Mouse (Mus musculus) limb, embryonic 10.5 days (tissue): ENCODE results near the gene Bub3. TPM values are rescaled to one million over a fixed set of nuclear protein-coding genes. Genes with fewer than 3 reads are reported as not detected.

Experiments used
- DNase-seq: peaks from one replicate; pipeline ENCODE4 v3.0.0-alpha.2; 2017; ENCODE audit warnings: low spot score
- H3K27ac ChIP-seq: fragments of 300-500 bp; sonication (generic); 2 replicates; pipeline ENCODE4 v1.5.1; 2016; ENCODE audit warnings: mild to moderate bottlenecking
- H3K27me3 ChIP-seq: fragments of 300-500 bp; sonication (generic); 2 replicates; pipeline ENCODE4 v1.6.1; 2016; ENCODE audit warnings: low read depth, mild to moderate bottlenecking; ENCODE audit not compliant: poor library complexity, severe bottlenecking
- H3K36me3 ChIP-seq: fragments of 300-500 bp; sonication (generic); 2 replicates; pipeline ENCODE4 v1.6.1; 2016; ENCODE audit warnings: mild to moderate bottlenecking, moderate library complexity
- H3K4me1 ChIP-seq: fragments of 300-500 bp; sonication (generic); 2 replicates; pipeline ENCODE4 v1.6.1; 2016
- H3K4me3 ChIP-seq: fragments of 300-500 bp; sonication (generic); 2 replicates; pipeline ENCODE4 v1.5.1; 2016; ENCODE audit warnings: mild to moderate bottlenecking, moderate library complexity
- H3K9me3 ChIP-seq: fragments of 300-500 bp; sonication (generic); replicated peaks from 2 replicates; pipeline ENCODE4 v1.6.1; 2016; ENCODE audit warnings: mild to moderate bottlenecking
- WGBS: fragments of 180-500 bp; shearing (Covaris S2); methylation state at CpG from one replicate; pipeline ENCODE4 v1.1.7; 2016; 5-methylcytosine and 5-hydroxymethylcytosine counted together
- polyA plus RNA-seq: library from polyadenylated mRNA; unstranded; fragments of >200 nt; fragmentation: Nextera tagmentation; extraction: Ambion mirVana; gene quantifications from 2 replicates; pipeline ENCODE4 v1.2.1, GENCODE M21; 2016

Bub3 gene
- 338 and 339 TPM in 2 replicates for polyA plus RNA-seq

DNA sequence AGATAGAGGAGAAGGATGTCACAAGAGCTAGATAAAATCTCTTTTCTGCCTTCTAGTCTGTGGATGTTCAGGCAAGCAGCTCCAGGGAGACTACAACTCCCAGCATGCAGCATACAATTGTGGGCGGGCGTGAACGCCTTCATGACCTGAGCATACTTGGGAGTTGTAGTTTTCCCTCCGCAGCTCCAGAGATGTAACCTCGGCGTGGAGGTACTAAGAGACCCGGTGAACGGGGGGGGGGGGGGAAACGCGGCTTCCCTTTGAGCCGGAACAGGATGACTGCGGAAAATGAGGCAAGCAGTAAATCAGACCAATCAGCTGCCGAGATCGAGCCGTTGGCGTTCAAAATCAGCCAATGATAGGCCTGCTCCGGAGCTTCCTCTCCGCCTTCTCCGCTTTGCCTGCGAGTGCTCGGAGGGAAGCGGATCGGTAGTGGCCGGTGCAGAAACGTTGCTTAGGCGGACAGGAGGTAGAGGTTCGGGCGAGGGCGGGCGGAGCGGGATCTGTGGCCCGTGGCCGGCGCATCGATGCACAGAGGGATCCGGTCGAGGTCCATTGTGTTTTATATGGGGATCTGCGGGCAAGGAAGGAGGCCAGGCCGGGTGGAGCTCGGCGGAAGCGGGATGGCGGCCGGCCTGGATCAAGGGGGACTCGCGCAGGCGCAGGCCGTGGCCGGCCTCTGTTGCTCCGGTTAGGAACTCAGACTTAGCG lies at the start of gene Bub3:
Bub3 (plus strand) TSS at position 237 of the 711 bp plus-strand sequence.
- Histone ChIP-seq H3K36me3 (peaks cover 35% of the 10 kb centered on the region), H3K4me3 (peak within 1 kb of the TSS; percentile 92), H3K9me3 (no peaks in the 10 kb centered on the region), H3K27ac (peak within 1 kb of the TSS; percentile 98), H3K27me3 (peaks cover 45% of the 10 kb centered on the region), H3K4me1 (peaks cover 37% of the 10 kb centered on the region)
- DNase-seq: peak; percentile 91
- under 1% methylated on average over 46 of the region's 51 CpGs for WGBS

DNA sequence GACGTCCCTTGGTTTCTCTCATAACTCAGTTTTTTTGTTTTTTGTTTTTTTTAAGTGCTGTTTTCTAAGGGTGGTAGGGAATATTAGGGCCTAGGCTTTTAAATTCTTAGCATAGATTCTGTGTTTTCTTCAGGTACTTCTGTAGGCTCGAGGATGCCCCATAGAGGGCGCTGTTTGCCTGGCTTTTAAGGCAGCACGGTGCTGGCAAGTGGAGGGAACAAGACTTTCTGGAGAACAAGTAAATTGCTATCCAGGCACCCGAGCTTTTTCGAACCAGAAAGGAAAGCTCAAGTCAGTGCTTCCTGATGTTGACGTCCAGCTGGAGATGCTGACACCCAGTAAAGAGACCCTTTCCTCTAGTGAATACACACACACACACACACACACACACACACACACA lies 20.0 kb upstream of the Bub3 start:
- Histone ChIP-seq H3K4me3 (no peak overlapping the region), H3K4me1 (peaks cover 32% of the 10 kb centered on the region), H3K9me3 (no peaks in the 10 kb centered on the region), H3K27me3 (peaks cover 84% of the 10 kb centered on the region), H3K27ac (no peak overlapping the region), H3K36me3 (no peaks in the 10 kb centered on the region)
- DNase-seq: peak; percentile 93
- WGBS: under 1% methylated on average over 7 of the region's 7 CpGs

DNA sequence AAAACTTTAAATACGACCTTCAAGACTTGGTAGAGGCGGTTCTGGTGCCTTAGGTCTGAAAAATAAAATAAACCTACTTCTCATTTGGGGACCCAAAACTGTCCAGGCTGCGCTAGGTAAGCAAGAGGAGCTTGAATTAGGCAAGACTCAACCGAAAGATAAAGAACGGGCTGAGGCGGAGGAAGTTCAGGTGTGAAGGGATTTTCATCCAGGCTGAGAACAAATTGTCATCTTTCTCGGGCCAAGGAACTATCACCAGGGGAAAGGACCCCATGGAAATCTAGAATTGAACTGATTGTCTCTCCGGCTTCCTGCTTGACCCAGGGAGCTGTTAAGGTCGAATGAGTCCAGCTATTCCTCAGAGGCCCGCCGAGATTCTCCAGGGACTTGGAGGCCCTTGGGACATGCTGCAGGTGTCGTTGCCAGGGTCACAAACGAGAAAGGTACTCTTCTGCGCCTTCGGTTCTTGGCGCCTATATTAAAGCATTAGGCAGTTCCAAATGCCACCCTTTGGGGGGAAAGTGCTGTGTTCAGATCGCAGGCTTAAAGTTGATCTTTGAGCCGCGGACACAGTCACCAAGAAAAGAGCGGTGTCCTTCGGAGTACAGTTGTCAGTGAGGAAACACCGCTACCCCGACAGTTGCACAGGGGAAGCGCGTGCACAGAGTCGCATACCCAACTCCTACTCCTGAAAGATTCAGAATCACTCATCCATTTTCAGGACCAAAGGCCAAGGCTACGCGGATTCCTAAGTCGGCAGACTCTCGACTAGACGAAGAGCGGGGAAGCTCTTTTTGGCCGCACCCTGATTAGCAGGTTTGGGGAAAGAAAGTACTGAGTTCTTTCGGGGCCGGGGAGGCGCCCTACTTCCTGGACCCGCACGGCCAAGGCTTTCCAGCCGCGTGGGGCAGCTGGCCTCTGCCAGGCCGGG lies 18.6 kb upstream of the Bub3 start:
- peaks cover 32% of the 10 kb centered on the region for H3K4me1 ChIP-seq
- no peak overlapping the region for H3K27ac ChIP-seq
- no peaks in the 10 kb centered on the region for H3K9me3 ChIP-seq
- WGBS: 1% methylated on average over 41 of the region's 41 CpGs
- H3K36me3 ChIP-seq: no peaks in the 10 kb centered on the region
- peak; percentile 65 for DNase-seq
- H3K4me3 ChIP-seq: peak overlapping the region; percentile 57
- peaks cover 98% of the 10 kb centered on the region for H3K27me3 ChIP-seq

DNA sequence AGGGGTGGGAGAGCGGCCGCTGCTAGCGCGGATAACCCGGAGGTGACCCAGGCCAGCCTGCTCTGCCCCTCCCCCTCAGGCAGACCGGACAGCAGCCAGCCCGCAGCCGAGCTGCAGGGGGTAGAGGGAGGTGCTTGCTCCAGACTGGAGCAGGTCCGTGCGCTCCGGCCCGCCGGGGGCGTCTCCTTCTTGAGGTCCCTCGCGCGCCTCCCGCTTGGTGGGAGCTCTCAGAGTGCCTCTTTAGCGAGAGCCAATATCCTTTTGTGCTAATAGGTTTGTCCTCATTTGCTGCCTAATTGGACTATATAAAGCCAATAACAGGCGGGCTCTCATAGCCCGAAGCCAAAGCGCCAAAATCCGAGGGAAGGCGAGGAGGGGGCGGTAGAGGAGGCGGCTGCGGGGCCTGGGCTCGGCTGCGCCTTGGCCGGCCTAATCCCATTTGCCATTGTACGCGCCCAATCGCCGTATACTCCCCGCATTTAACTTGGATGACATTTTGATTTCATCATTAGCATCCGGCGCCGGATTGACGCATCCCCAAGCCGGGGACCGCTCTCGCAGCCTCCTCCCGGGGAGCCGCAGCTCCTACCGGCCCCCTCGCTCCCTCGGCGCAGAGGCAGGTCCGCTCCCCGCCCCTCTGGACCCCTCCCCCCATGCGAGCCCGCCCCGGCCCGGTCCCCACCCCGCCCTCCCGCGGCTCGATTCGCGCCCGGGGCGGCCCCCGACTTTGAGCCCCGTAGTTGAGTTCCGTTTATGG lies 17.7 kb upstream of the Bub3 start, which contains the start of gene Hmx3:
Hmx3 (plus strand) TSS at position 753 of the 757 bp plus-strand sequence.
- peak; percentile 75 for DNase-seq
- WGBS: under 1% methylated on average over 65 of the region's 65 CpGs
- peak within 1 kb of the TSS; percentile 51 for H3K27ac ChIP-seq

GRCm38 (mm10) chr7:131542872-131543622 lies 17.0 kb upstream of the Bub3 start:
- no peaks in the 10 kb centered on the region for H3K9me3 ChIP-seq
- H3K27me3 ChIP-seq: peaks cover 100% of the 10 kb centered on the region
- peak overlapping the region; percentile 57 for H3K4me3 ChIP-seq
- WGBS: under 1% methylated on average over 71 of the region's 71 CpGs
- peak; percentile 67 for DNase-seq
- H3K4me1 ChIP-seq: peaks cover 32% of the 10 kb centered on the region
- peak overlapping the region; percentile 51 for H3K27ac ChIP-seq
- no peaks in the 10 kb centered on the region for H3K36me3 ChIP-seq

More for the DNA sequence above, 17.7 kb upstream of the Bub3 start, which contains the start of gene Hmx3:
- H3K4me3 ChIP-seq: peak within 1 kb of the TSS; percentile 57
- H3K9me3 ChIP-seq: no peaks in the 10 kb centered on the region
- no peaks in the 10 kb centered on the region for H3K36me3 ChIP-seq
- H3K27me3 ChIP-seq: peaks cover 100% of the 10 kb centered on the region
- H3K4me1 ChIP-seq: peaks cover 32% of the 10 kb centered on the region

- H3K27ac ChIP-seq: no peak overlapping the region
- H3K36me3 ChIP-seq: no peaks in the 10 kb centered on the region
- peaks cover 100% of the 10 kb centered on the region for H3K27me3 ChIP-seq
- peak; percentile 74 for DNase-seq
- WGBS: under 1% methylated on average over 75 of the region's 75 CpGs
- H3K9me3 ChIP-seq: no peaks in the 10 kb centered on the region
- H3K4me3 ChIP-seq: peak overlapping the region; percentile 57
- H3K4me1 ChIP-seq: peaks cover 32% of the 10 kb centered on the region
These were observed 16.2 kb upstream of the Bub3 start for GRCm38 (mm10) chr7:131543623-131544481.

GRCm38 (mm10) chr7:131544871-131545270 lies 15.2 kb upstream of the Bub3 start:
- Histone ChIP-seq H3K36me3 (no peaks in the 10 kb centered on the region), H3K4me1 (peaks cover 32% of the 10 kb centered on the region), H3K4me3 (no peak overlapping the region), H3K9me3 (no peaks in the 10 kb centered on the region), H3K27me3 (peaks cover 100% of the 10 kb centered on the region), H3K27ac (no peak overlapping the region)
- WGBS: 1% methylated on average over 5 of the region's 5 CpGs
- DNase-seq: no peak

- H3K4me3 ChIP-seq: no peak overlapping the region
- peak; percentile 43 for DNase-seq
- 3% methylated on average over 13 of the region's 13 CpGs for WGBS
These were observed 14.2 kb upstream of the Bub3 start for GRCm38 (mm10) chr7:131545701-131546385.

DNA sequence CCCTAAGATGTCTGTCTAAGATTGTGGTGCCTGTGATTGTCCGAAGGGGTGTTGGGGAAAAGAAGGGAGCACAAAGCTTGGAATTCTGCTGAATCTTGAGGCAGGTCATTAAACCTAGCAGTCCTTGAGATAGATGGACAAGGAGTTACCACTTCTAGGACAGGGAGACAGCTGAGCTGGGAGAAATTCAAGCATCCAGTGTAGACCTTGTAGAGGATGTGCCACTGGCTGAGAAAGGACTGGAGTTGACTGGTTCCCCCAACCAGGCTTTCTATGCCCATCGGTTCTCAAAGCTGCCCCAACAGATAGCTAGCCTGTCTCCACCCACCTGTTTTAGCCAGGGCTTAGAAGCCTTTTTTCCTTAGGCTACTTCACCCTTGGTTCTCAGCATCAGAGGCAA lies 13.6 kb upstream of the Bub3 start:
- Histone ChIP-seq H3K4me1 (peaks cover 32% of the 10 kb centered on the region), H3K9me3 (no peaks in the 10 kb centered on the region), H3K27ac (no peak overlapping the region), H3K36me3 (no peaks in the 10 kb centered on the region), H3K27me3 (peaks cover 100% of the 10 kb centered on the region), H3K4me3 (no peak overlapping the region)
- peak; percentile 40 for DNase-seq
- WGBS: 2% methylated on average over 2 of the region's 2 CpGs

More at GRCm38 (mm10) chr7:131545701-131546385, 14.2 kb upstream of the Bub3 start:
- H3K27ac ChIP-seq: no peak overlapping the region
- H3K4me1 ChIP-seq: peaks cover 32% of the 10 kb centered on the region
- H3K27me3 ChIP-seq: peaks cover 100% of the 10 kb centered on the region
- no peaks in the 10 kb centered on the region for H3K9me3 ChIP-seq
- H3K36me3 ChIP-seq: no peaks in the 10 kb centered on the region

- H3K27ac ChIP-seq: no peak overlapping the region
- peak; percentile 49 for DNase-seq
- peaks cover 100% of the 10 kb centered on the region for H3K27me3 ChIP-seq
- no peaks in the 10 kb centered on the region for H3K9me3 ChIP-seq
- peaks cover 27% of the 10 kb centered on the region for H3K4me1 ChIP-seq
- H3K4me3 ChIP-seq: no peak overlapping the region
- H3K36me3 ChIP-seq: no peaks in the 10 kb centered on the region
- 2% methylated on average over 5 of the region's 5 CpGs for WGBS
These were observed 12.5 kb upstream of the Bub3 start for GRCm38 (mm10) chr7:131547481-131547880.

DNA sequence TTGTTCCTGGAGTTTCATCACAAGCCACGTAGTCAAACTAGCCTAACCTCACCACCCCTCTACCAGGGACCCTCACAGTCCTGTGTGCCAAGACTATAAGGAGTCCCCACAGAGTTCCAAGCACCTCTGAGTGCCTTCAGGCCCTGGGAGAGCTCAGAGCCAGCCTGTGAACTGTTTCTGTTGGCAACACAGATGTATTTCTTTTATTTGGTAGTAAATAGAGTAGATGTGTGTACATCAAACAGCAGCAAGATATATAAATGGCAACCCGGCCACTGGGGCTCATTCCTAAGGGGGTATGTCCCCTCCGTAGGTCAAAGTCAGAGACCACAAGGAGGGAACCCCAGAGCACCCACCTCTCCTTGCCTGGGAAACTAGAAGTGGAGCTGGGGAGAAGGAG lies 11.5 kb upstream of the Bub3 start, which contains the start of gene Hmx2:
Hmx2 (plus strand) TSS at position 301 of the 400 bp plus-strand sequence.
- WGBS: 3% methylated on average over 3 of the region's 3 CpGs
- Histone ChIP-seq H3K36me3 (no peaks in the 10 kb centered on the region), H3K4me1 (peaks cover 22% of the 10 kb centered on the region), H3K27ac (no peak within 1 kb of the TSS), H3K4me3 (no peak within 1 kb of the TSS), H3K27me3 (peaks cover 100% of the 10 kb centered on the region), H3K9me3 (no peaks in the 10 kb centered on the region)
- DNase-seq: no peak
